Mouse (Mus musculus): ENCODE results near the gene Ncapg2. TPM values are rescaled to one million over a fixed set of nuclear protein-coding genes. Genes with fewer than 3 reads are reported as not detected.

Ncapg2 gene
- 21.8 and 23.8 TPM in 2 replicates for total RNA-seq (2021)
- long read RNA-seq, experiment 1, partial matches to known transcripts: 0 of 4 reads
- long read RNA-seq, experiment 1, other reads (novel, unspliced or antisense): 4 of 4 reads
- long read RNA-seq, experiment 2, partial matches to known transcripts: 0 of 7 reads
- long read RNA-seq, experiment 2, other reads (novel, unspliced or antisense): 7 of 7 reads

DNA sequence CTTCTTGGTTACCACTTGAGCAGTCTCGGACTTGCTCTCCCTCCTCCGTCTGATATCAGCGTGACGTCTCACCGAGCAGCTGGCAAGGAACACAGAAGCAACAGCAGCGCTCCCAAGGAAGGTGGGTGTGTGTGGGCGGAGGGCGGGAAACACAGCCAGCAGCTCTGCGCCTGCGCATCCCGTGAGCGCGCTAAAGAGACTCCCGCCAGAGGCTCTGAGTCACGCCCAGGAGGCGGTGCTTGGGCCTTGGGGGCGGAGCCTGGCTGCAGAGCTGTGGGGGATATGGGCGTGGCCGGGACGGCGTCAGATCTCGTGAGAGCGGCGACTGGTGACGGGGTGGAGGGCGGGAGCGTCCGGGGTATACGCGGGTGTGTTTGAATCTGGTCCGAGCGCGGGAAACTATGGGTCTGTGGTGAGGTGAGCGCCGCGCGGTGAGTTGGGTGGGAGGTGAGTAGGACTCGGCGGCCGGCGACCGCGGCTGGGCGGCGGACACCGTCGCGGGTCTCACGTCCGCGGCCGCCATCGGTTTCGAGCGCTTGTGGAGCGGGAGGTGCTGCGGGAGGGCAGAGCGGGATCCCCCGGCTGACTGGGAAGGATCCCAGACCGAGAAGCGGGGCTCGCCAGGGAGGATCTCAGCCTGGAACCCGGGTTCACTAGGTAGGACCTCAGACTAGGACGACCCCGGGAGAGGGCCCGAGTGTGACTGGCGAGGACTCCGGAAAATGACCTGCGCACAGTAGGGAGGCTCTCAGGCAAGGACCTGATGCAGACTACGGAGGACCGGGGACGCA lies at the start of gene Ncapg2:
TSS of gene Ncapg2 (plus strand) at position 358 of the 791 bp plus-strand sequence.
- peak; percentile 99 for DNase-seq

DNA sequence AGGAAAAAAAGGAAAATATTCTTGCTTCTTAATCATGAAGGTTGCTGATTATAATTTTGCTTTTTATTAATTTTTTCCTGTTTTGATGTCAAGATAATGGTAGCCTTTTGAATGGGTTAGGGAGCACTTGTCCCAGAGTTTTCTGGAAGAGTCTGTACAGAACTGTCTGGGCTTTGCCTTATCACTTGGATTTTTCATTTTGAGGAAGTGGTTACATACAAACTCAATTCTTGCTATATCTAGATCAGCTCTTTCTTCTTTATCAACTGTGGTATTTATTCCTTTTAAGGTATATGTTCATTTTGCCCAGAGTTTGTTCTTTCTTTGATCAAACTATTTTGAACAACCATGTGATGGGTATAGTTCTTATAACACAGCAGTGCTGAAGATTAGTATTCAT lies 43.1 kb upstream of the Ncapg2 start:
- no peak for DNase-seq

DNA sequence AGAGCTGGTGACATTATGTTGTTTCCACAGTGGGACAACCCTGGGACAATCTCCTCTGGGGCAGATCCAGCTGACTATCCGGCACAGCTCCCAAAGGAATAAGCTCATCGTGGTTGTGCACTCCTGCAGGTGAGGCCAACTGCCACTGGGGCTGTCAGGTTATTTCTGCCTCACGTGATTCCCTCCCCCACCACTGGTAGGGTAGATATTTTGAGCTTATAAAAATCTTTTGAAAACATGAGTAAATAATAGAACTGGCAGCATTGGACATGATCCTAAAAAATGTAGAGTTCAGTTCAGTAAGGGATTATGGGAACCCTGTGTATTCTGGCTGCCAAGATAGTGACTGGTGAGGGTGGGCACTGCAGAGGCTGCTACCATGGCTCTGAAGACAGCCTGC lies 38.3 kb upstream of the Ncapg2 start:
- DNase-seq: no peak

DNA sequence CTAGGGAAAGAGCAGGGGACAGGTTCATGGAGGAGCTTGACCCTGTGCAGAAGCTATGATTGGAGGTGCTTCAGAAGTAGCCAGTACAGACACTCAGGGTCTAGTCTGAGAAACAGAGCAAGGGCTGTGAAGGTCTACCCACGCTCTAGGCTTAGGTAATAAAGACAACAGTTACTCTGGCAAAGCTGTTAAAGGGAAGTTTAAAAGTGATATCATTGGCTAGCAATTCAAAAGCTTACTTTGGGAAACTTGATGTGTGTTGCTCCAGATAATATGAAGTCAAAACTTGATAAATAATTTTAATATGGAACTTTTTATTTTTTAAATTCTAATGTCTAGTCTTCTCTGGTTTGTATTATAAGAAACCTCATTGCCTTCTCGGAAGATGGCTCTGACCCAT lies 37.9 kb upstream of the Ncapg2 start:
- no peak for DNase-seq

DNA sequence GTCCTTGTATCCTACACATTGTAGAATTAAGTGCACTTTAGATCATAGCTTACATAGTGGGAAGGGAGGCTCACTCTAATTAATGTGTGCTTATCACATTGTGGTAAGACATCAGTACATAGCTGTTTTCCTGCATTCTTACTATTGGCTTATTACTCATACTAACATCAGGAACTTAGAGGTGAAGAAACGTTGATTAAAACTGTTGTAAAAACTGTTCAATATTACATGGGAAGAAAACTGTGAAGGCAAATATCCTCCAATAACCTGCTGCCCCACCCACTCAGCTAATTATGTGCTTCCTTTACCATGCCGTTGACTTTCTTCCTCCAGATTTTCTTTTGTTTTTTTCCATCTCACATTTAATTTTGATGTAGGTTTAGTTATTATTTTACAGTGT lies 36.3 kb upstream of the Ncapg2 start:
- no peak for DNase-seq

DNA sequence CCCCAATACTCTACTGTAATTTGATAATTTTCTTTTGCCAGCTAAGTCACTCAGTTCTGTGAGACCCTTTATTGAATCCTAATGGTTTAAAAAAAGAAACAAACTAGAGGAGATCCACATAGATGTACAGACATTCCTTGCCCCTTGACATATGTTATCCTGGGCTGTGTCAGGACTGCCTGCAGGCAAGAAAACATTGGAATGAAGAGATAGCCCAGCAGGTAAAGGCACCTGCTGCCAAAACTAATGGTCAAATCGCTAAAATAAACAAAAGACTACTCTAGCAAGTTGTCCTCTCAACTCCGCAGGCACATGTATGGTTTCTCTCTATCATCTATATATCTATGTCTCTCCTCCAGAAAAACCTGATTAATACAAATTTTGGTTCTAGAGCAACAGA lies 22.1 kb upstream of the Ncapg2 start:
- no peak for DNase-seq

DNA sequence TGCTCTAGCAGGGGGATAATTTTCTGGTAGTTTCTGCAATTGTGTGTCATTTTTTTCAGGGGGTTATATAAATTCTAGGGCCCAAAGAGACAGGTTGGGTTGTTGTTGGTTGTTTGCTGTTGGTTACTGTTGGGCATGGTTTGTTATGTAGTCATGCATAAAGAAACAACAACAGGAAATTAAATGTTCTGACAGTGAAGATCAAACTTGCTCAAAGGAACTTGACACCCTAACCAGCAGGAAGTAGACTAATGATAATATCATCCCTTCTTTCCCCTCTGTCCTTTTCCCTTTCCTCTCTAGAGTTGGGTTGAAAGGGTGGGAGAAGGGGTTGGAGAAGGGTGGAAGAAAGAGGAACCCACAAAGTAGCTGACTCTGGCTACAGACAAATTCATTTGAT lies 21.2 kb upstream of the Ncapg2 start:
- no peak for DNase-seq

DNA sequence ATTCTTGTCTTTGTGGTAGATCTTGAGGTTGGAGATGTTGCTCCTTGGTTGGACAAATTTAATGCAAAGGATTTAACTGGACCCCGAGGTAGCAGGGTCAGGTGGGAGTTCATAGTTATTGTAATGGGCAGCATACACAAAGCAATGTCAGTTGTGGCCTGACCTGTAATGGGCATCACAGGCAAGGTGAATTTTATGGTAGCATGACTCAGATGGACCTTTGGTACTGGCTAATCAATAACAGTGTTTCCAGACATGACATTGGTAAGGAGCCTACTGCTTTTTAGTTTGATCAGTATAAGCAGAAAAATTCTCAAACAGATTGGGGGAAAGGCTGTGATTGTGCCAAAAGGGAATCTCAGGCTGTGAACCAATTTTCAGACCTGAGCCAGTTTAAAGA lies 18.4 kb upstream of the Ncapg2 start:
- DNase-seq: no peak

DNA sequence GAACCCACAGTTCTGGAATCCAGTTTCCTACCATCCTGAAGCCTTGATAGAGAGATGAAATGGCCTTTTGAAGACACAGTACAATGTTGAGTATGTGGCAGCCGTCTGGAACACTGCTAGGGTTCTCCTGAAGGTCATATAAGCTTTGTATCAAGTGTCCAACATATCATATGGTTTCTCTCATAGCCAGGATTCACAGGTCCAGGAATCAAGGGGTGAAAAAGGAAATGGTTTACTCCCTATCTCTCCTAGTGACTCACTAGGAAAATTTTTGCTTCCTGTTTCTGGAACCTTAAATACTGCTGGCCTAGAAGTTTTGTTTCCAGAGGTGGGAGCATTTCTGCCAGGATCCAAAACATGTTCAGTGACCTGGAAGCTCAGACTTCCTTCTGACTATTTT lies 15.3 kb upstream of the Ncapg2 start:
- no peak for DNase-seq

DNA sequence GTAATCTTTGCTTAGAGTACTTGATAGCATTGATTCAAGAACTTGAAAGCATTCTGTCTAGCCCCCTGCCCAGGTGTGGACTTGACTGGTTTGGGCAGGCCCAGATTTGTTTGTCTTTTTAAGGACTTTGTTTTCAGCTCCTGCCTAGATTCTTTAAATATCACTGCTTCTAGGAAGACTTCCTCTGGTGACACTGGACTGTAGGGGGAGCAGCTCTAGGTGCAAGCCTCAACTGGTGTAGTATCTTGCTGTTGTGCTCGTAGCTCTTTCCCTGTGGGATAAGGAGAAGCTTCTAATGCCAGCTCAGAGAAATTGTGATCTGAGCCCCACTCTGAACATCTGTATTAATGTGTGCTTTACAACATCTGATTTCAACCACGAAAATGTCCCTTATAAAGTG lies 10.9 kb upstream of the Ncapg2 start:
- no peak for DNase-seq

DNA sequence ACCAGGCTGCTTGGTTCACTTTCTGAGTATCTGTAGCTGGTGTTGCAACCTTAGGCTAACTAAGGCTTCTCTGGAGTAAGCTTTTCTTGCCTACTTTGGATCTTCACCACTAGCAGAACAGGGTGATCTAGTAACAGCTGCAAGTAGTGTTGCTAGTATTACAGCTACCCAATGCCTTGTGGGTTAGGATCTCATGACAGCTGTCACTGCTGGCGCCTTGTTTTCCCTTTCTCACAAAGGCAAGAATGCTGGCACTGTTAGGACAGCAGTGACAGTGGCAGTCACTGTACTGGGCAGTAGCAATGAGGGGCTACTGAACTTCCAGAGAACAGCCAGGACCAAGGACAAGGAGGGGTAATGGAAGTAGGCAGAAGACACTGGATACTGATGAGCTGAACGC lies 9.9 kb upstream of the Ncapg2 start:
- no peak for DNase-seq

DNA sequence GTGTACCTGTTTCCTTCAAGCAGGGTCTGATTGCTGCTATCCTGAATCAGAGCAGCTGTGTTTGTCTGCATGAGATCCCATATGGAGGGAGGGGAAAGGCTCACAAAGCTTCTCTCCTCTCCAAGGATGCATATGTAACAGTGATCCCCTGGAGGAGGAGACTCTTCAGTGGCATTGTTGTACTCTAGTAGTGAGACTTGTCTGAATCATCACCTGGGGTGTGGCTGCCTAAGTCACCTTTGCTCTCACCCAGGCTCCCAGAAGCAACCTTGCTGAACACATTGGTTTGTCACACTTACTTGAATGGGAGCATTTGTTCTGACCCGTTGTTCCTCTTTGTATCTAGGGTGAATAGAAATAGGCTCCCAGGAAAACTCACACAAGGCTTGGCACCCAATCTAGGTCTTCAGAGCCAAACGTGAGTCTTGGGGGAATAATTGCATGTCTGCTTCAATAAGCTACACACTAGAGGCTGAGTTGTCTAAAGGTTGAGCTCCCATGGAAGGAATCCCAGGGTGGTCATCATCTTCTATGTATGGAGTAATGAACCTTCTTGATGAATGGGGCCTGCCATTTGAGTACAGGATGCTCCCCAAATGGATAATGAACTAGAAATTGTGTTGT lies 9.0 kb upstream of the Ncapg2 start:
- DNase-seq: peak; percentile 20

DNA sequence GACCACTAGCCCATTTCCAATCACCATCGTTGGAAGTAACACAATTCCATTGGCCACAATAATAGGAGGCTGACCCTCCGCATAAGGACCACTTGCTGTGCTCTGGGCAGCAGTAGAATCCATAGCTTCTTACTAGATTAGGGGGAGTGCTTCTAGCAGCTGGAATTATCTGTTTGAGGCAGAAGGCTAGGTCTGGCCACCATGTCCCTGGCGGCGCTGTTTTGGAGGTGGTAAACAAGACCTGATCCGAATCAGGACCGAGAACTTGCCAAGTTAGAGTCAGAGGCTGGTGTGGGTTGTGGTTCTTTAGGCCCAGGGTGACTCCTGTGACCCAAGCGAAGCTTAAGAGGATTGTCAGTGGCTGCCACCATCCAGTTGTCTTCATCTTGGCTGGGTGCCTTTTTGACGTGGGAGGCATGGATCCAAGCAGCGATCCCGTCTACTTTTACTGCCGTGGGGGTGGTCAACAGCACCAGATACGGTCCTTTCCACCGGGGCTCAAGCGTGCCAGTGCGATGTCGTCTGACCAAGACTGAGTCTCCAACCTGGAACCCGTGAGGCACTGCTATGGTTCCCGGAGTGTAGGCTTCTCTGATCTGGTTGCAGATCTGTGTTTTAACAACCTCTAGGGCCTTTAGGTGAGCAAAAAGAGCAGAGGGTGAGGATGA lies 1.1 kb upstream of the Ncapg2 start:
- DNase-seq: peak; percentile 9

DNA sequence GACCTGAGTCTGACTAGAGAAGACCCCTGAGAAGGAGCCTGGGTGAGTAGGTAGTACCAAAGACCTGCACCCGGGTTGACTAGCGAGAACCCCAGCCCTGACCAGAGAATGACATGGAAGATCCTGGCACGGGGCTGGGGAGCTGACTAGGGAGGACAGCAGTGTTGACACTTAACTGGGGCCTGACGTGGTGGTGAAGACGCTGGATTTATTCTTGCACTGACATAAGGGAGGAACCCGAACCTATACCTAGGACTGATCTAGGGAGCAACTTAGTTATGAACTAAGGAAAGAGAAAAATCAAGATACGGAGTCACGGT lies 594 bp downstream of the Ncapg2 start:
- DNase-seq: peak; percentile 24

DNA sequence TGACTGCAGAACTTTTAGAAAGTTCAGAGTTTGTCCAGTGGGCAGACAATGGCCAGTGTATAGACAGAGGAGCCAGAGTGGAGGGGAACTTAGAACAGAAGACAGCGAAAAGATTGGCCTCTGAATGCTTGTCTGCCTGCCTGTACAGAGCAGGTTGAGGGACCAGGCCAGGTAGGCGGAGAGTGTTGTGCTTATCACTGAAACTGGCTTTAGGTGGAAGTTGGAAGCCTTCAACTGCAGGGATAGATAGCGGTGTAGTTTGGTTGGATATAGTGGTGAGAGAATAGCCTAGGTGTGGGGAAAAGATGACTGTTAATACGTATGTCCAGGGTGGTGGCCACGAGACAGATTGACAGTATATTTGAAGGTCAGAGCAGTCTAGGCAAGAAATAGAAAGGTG lies 2.7 kb downstream of the Ncapg2 start:
- no peak for DNase-seq

DNA sequence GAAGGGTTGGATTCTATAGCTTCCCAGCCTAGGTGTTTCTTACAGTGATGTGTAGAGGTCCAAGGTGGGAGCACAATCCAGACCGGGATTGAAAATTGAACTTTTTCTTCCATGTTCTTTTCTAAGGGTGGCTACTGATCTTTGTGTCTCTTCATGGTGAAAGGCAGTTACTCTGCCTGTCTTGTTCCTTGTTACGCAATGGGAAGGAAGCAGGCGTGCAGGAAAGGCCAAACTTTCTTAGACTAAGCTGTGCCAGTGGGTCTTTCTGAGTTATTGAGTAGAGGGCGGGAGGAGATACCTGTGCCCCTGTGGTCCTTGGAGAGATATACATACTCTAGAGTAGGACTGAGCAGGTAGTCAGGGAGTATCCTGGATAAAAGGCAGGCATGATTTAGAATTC lies 9.7 kb downstream of the Ncapg2 start:
- DNase-seq: no peak

DNA sequence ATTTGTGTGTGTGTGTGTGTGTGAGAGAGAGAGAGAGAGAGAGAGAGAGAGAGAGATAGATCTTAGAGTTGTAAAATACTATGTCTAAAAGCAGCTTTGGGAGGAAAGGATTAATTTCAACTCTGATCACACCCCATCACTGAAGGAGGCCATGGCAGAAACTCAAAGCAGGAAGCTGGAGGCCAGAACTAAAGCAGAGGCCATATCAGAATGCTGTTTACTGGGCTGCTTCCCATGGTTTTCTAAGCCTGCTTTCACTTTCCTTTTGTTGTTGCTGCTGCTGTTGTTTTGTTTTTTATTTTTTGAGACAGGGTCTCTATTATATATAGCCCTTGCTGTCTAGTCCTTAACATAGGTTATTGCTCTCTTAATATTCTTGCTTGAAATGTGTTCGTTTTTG lies 11.3 kb downstream of the Ncapg2 start:
- DNase-seq: no peak

DNA sequence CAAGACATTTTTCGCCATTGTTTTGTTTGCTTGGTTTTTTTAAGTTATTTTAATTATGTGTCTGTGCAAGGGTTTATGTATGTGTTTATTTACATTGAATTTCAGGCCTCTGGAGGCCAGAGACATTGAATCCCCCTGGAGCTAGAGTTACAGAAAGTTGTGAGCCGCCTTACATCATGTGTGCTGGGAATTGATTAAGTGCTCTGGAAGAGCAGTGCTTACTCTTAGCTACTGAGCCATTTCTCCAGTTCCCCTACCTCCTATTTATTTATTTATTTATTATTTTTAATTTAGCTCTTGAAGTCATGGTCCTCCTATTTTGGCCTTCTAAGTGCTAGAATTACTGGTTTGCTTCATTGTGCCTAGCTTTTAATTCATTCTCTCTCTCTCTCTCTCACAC lies 16.5 kb downstream of the Ncapg2 start:
- DNase-seq: no peak

DNA sequence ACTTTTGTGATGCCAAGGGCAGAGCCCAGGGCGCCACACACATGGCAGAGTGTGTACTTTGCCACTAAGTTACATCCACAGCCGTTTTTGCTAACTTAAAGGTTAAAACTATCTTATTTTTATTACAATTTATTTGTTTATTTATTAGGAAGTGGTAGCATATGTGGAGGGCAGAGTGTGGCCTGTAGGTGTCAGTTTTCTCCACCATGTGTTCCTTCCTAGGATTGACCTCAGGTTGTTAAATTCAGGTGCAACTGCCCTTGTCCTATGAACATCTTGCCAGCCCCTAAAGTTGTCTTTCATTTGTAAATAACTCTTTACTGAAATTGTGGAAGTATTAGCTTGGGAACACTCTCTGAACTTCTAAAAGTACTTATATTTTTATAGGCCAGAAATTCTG lies 20.2 kb downstream of the Ncapg2 start:
- DNase-seq: no peak

DNA sequence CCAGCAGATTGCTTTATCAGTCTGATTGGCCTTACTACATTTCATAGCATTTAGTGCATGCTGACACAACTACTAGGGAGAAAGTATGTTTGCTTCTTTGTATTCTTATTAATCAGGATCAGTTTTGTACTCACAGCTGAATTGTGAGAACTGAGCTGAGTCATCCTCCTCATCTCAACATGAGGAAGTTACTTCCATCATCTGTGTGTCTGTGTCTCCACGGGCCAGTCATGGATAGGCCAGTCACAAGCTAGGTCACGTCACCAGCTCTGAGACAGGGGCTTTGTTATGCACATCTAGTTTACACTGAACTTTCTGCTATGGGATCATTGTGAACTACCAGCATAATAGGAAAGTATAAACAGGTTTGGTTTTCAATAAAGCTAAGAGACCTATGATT lies 28.5 kb downstream of the Ncapg2 start:
- DNase-seq: no peak

DNA sequence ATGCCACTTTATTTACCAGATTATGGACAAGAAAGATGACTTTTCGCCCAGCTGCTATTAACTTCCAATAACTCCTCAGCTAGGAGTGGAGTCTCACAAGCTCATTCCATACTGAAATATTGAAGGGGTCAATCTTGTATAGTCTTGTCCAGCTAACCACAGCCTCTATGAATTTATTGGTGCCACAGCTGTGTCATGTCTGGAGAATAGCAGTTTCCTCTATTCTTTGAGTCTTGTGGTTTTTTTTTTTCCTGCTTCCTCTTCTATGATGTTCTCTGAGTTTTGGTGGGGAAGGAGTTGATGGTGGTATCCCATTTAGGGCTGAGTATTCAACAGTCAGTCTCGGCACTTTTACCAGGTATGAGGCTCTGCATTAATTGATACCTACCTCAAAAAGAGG lies 30.0 kb downstream of the Ncapg2 start:
- no peak for DNase-seq

DNA sequence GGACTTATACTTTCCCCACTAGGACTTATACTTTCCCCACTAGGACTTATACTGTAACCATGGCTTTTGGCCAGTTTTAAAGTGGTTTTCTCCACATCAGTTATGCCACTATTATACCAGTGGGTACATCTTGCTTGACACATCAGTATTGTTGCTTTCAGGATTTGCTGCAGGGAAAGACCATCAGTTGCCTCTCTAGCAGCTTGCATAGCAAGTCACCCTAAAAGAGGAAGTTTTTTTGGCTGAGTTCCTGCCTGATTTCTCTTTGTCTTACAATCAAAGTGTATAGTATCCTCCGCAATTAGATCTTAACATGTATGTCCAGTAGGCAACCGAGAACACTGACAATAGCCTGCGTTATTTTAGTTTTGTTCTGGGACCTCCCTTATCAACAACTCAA lies 30.9 kb downstream of the Ncapg2 start:
- DNase-seq: no peak

DNA sequence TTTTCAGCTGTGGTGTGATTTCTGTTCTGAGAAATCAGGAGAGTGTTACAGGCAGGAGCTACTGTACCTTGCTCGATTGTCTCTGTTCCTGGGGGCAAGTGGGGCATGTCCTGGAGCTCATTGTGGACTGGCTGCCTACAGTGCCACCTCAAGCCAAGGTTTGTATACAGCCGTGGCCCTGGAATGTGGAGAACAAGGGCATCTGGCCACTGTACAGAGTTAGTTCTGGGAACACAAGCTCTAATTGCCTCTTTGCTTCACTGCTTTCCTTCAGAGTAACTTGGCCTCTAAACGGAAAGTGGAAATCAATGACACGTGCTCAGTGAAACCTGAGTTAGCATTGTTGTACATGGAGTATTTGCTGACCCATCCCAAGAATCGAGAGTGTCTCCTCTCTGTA lies 33.4 kb downstream of the Ncapg2 start:
- no peak for DNase-seq

DNA sequence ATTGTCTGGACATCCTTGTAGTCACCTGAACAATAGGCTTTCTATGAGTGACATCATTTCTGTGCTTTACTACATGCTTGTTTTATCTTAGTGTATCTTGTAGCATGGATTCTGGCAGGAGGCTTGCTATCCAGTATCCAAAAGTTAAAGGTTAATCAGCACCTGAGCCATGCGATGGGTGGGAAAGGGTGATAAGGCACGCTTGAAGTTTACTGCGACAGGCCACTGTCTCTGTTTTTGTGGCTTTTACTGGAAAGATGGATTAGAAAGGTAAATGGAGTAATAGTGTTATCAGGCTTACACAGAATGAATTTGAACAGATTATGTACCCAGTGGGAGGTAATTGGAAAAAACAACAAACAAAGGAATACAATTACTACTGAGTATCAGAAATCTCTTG lies 37.0 kb downstream of the Ncapg2 start:
- no peak for DNase-seq

All from adrenal gland, postnatal 14 days (tissue).